Mouse (Mus musculus): ENCODE measurements around the gene Olfr243. TPM values are rescaled to one million over a fixed set of nuclear protein-coding genes. Genes with fewer than 3 reads are reported as not detected.

Olfr243 gene
- not detected for total RNA-seq (2023)

DNA sequence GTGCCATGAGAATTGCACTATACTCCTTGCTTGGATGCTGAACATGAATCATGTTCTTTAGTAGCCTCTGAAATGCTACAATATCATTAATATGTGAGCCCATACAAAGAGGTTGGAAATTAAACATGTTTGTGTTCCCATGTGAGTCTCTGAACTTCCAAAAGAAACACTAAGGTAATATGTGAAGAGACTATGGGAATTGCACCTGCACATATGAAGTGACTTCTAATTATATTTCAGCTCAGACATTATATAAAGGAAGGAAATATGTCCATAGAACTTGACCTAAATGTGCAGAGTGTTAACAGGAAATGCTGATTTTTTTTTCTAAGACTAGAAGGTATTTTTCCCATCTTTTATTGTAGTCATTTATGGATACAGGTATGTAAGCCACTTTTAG lies at the start of gene Olfr243:
Gene Olfr243, plus strand, starts transcription at position 301 of the 400 bp plus-strand sequence.

DNA sequence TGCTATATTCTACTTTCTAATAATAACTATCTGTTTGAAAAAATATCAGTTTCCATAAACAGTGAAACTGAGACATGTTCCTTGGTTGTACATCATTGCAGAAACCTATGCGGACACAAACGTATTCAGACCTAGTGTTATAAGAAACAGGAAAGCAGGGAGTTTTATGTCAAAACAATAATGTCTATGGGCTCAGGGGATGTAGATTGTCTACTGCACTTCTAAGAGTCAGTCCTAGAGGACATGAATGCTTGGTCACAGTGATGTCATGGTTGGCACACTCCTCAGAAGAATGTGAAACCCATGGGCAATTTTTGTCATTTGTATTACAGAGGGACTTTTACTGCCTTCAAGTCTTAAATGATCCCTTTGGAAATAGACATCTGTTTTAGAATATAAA lies 43.4 kb upstream of the Olfr243 start, which contains the start of gene Olfr624:
Gene Olfr624, minus strand, starts transcription at position 101 of the 400 bp plus-strand sequence.

DNA sequence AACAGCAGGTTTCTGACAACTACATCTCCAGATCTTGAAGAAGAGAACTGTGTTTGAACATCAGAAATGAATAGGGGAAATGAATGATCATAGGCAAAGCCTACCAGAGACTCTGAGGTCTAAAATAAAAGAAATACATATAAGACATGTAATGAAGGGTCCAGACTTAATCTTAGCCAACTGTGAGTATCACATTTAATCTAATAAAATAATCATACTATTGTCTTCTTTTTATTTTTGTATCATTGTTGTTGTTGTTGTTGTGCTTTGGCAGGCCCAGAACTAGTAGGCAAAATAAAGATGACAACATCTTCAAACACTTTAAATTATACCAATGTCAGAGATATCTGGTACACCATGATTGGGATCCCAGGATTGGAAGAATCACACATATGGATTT lies 32.1 kb upstream of the Olfr243 start, which contains the start of gene Olfr625-ps1:
Gene Olfr625-ps1, plus strand, starts transcription at position 301 of the 400 bp plus-strand sequence.

DNA sequence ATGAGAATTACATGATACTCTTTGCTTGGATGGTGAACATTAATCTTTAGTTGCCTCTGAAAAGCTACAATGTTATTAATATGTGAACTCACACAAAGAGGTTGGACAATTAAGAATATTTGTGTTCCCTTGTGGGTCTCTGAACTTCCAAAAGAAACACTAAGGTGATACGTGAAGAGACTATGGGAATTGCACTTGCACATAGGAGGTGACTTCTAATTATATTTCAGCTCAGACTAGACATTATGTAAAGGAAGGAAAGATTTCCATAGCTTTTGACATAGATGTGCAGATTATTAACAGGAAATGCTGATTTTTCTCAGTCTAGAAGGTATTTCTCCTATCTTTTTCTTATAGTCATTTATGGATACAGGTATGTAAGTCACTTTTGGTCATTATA lies 15.6 kb downstream of the Olfr243 start, which contains the start of gene Olfr628:
Gene Olfr628, plus strand, starts transcription at position 301 of the 400 bp plus-strand sequence.

DNA sequence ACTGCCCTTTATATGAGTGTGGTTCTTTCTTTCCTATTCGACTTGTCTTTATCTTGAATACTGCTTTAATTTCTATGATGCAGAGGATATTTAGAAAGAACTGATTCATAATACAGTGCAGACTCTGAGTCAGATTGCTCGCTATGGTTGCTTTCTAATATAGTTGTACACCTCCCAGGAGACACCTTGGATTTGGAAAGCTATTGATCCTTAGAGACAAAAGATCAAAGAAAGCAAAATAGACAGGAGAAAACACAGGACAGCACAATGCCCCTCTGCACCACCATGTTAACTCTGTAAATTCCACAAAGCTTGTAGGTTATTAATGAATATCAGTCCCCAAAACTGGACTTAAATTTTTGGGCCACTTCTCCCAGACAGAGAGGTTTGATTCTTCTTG lies 30.4 kb downstream of the Olfr243 start, which contains the start of gene Olfr629:
Gene Olfr629, minus strand, starts transcription at position 101 of the 400 bp plus-strand sequence.

DNA sequence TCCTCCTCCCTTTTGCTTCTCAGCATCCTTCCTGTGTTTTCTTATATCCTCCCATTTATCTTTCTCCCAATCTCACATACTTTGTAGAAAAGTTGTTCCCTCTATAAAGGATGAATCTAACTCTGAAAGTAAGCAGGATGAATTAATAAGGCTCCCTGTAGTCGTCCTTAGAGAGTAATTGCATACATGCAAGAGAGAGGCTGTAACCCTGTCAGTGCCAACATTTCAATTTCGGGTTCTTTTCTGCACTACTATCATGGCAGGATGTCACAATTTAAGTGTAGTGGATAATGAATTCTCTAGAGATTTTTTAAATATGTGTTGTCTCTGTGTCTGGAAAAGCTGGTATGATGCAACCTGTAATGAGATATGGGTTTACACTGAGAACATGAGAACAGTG lies 42.8 kb downstream of the Olfr243 start, which contains the start of gene Olfr630:
Gene Olfr630, minus strand, starts transcription at position 101 of the 400 bp plus-strand sequence.

Other genes with a start within 250 kb of the Olfr243 start
- not detected for gene Olfr608, start 244.8 kb upstream of the Olfr243 start, total RNA-seq (2023)
- gene Olfr609, start 216.6 kb upstream of the Olfr243 start, total RNA-seq (2023): not detected
- not detected for gene Olfr610, start 202.5 kb upstream of the Olfr243 start, total RNA-seq (2023)
- gene Olfr611, start 193.8 kb upstream of the Olfr243 start, total RNA-seq (2023): not detected
- not detected for gene Olfr612, start 172.0 kb upstream of the Olfr243 start, total RNA-seq (2023)
- not detected for gene Olfr613, start 166.6 kb upstream of the Olfr243 start, total RNA-seq (2023)
- gene Olfr615, start 158.6 kb upstream of the Olfr243 start, total RNA-seq (2023): not detected
- gene Olfr616, start 145.5 kb upstream of the Olfr243 start, total RNA-seq (2023): not detected
- gene Olfr617, start 141.6 kb upstream of the Olfr243 start, total RNA-seq (2023): not detected
- gene Olfr618, start 124.6 kb upstream of the Olfr243 start, total RNA-seq (2023): not detected
- gene Olfr619, start 114.1 kb upstream of the Olfr243 start, total RNA-seq (2023): not detected
- not detected for gene Olfr620, start 102.1 kb upstream of the Olfr243 start, total RNA-seq (2023)
- not detected for gene Olfr622, start 72.0 kb upstream of the Olfr243 start, total RNA-seq (2023)
- not detected for gene Olfr623, start 51.0 kb upstream of the Olfr243 start, total RNA-seq (2023)
- gene Olfr624, start 43.5 kb upstream of the Olfr243 start, total RNA-seq (2023): not detected
- gene Olfr625-ps1, start 32.0 kb upstream of the Olfr243 start, total RNA-seq (2023): not detected
- not detected for gene Olfr628, start 15.7 kb downstream of the Olfr243 start, total RNA-seq (2023)
- not detected for gene Olfr629, start 30.3 kb downstream of the Olfr243 start, total RNA-seq (2023)
- not detected for gene Olfr630, start 42.7 kb downstream of the Olfr243 start, total RNA-seq (2023)
- gene Olfr69, start 56.9 kb downstream of the Olfr243 start, total RNA-seq (2023): not detected
- gene Olfr68, start 65.0 kb downstream of the Olfr243 start, total RNA-seq (2023): not detected
- not detected for gene Olfr67, start 77.2 kb downstream of the Olfr243 start, total RNA-seq (2023)
- 100 to 1,000 TPM in 1 of 2 experiments, 10 to 100 TPM in 1; 81.2 to 165 TPM for gene Hbb-bt, start 99.3 kb downstream of the Olfr243 start, total RNA-seq (2023)
- gene Hbb-bs, start 113.4 kb downstream of the Olfr243 start, total RNA-seq (2023): 100 to 1,000 TPM; 331 to 680 TPM
- gene Hbb-bh2, start 125.8 kb downstream of the Olfr243 start, total RNA-seq (2023): not detected
- gene Hbb-bh1, start 128.5 kb downstream of the Olfr243 start, total RNA-seq (2023): not detected
- not detected for gene Hbb-y, start 138.5 kb downstream of the Olfr243 start, total RNA-seq (2023)
- gene Olfr66, start 171.6 kb downstream of the Olfr243 start, total RNA-seq (2023): not detected
- not detected for gene Olfr64, start 179.8 kb downstream of the Olfr243 start, total RNA-seq (2023)
- not detected for gene Olfr65, start 188.8 kb downstream of the Olfr243 start, total RNA-seq (2023)
- not detected for gene Olfr631, start 214.2 kb downstream of the Olfr243 start, total RNA-seq (2023)
- gene Olfr632, start 219.7 kb downstream of the Olfr243 start, total RNA-seq (2023): not detected
- not detected for gene Olfr633, start 229.8 kb downstream of the Olfr243 start, total RNA-seq (2023)

All from neutrophil, adult 83 days (primary cell).